Mouse (Mus musculus) spleen, adult 18-20 months (tissue): Measurements from ENCODE around the gene Meis2.

Source experiments
- DNase-seq, 2 experiments: peaks; one replicate each; pipeline ENCODE4 v3.0.0; 2022; ENCODE audit warnings: mixed read lengths in 2 of 2

The Meis2 gene

DNA sequence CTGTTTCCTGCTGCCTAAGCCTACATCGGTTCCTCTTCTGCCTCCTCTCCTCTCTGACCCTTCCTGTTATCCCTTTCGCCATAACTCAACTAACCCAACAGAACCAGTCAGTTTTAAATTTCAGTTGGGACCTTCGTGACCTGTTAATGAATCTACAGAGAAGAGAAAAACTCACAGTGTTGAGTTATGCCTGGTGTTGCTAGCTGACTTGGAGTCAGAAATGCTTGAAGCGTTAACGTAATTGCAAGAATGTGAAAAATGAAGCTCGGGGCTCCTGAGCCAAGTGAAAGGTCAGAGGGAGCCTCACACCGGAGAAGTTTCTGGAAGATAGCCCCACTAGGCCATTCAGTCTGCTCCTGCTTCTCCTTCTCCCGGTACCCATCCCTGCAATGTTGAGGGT is 18.3 kb downstream of the Meis2 start:
- no peak for DNase-seq

DNA sequence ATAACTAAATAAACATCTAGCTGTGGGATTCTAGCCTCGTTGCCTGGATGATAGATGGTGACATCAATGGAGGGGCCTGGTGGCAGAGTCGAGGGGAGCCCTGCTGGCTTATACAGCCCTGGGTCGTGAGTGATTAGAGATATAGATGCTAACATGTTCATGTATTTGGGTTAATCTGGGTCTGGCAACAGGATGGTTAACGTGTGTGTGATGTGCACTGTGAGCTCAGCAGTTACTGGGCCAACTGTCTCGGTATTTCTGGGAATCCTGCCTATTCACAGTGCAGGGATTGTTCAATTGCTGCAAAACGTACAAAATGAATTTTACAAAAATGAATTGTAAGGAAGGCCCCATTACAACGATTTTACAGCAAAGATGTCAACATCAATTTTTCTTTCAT is 20.6 kb downstream of the Meis2 start:
- no peak for DNase-seq

DNA sequence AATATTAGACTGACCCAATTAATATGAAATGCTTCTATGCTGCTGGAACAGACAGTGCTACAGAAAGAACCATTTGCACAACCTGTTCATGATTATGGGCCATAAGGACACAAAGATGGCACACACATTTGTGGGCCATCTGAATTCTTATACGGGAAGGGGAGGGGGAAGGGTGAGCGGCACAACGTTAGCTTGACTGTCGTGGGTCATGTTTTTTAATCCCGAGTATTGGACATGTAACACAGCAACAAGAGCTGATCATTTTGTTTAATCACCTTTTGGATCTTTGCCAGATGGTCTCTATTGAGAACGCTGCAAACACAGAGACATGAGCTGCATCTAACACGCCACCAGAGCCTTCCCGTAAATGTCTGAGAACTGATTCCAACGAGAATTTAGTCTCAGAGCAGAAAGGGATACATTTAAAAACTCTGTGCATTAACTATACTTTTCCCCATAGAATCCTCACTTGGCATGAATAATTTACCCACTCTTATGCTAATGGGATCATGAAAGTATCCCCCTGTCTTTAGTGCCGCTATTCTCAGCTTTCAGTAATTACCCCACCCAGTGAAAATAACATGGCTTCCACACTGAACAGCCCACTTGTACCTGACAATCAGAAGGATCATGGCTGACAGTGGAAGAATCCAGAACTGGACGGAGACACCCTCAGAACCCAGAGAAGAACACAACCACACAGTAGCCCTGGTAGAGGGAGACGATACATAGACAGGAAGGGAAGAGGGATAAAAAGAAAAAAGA is 22.5 kb downstream of the Meis2 start:
- no peak for DNase-seq

DNA sequence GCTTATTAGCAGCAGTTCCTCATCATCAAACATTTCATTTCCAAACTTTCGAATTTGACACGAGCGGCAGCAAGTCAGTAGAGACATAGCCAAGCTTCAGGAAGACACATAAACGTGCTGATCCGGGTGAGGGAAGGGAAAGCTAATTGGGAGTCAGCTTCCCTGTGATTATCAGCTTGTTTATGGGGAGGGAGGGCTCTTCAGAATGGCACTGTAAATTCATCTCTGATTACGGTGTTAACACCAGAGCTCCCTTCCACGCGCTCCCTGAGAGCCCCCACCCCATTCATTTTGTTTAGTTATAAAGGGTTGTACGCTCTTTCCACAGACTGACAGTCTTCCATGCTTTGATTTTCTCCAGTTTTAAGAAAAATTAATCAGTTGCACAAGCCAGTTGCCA is 23.2 kb downstream of the Meis2 start:
- no peak for DNase-seq

DNA sequence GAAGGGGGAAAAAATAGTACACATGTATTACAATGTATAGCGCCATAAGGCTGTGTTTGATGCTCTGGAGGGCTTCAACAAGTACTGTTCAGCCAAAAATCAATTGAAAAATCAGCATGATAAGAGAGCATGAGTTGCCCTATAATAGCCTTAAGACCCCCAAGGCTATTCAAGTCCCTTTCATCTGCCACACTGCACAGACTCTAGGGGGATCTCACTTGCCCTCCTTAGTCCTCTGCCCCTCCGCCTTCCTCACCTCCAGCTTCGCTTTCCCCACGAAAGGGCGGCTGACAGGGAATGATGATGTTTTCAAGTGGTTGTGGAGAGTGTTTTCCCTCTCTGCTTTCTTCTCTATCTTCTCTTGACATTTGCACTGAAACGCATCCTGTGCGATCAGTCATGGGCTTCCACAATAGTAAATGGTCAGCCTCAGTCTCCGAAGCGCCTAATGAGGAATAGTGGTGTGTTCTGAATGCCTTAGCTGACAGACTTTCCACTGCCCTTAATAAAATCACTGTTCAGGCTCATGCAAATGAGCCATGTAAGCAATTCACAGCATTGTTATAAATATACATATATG is 23.9 kb downstream of the Meis2 start:
- no peak for DNase-seq

DNA sequence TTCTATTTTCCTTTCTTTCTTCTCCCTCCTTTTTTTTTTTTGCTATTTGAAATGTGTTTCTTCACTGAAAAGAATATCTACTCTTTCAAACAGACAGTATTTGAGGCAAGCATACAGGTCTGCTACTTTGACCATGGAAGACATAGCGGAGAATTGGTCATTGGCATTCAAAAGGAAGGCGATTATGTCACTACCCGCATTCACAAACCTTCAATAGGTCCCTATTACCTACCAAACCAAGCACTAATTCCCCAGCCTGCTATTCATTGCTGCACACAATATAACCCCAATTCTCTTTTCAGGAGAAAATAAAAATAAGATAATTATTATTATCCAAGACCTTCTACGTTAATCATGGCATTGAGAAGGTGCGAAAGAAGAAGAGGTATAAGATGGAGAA is 30.3 kb downstream of the Meis2 start:
- DNase-seq, result no peak

DNA sequence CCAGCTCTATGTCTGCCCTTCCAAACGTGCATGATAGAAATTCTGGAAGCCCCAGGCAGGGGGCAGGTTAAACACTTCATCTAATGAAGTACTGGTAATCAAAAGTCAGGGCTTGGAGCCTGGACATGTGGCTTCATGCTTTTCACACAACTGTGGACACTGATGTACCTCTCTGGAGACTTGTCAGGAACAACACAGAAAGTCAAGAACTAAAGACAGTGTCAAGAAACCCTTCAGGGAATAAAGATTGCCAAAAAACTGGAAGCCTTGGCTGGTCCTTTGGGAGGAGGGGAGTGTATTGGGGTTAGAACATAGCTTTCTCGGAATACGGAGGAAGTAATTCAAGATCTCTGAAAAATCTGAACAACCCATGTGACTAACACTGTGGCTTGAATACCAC is 37.5 kb downstream of the Meis2 start:
- DNase-seq, result no peak

DNA sequence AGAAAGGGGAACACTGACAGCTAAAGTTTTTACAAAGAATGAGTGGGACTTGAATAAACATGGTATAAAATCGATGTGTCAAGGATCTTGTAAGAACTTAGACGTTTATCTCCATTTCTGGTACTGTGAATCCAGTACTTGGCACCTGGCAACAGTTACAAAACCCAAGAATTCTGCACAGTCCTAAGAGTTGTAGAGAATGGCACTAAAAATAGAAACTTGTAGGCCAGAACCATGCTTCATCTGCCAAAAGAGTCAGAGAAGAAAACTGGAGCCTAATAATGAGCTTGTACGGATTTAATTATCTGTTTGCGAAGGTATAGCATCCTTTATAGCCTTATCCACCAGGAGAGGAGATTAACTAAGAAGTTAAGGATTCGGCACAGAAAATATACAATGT is 42.8 kb downstream of the Meis2 start:
- no peak for DNase-seq

DNA sequence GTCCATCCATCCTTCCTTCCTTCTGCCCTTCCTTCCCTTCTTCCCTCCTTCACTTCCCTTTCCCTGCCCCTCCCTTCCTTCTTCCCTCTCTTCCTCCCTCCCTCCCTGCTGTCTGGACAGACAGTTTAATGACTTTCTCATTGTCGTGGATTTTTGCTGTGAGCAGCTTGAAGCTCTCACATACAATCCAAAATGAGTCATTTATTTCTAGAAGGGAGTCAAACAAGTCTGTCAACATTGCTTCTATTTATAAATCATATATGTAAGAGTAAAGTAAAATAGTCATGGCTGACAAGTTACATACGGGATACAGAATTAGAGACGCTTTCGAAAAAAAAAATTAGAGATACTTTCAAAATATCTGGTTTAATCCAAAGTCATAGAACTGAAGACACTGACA is 43.7 kb downstream of the Meis2 start:
- DNase-seq, result no peak

DNA sequence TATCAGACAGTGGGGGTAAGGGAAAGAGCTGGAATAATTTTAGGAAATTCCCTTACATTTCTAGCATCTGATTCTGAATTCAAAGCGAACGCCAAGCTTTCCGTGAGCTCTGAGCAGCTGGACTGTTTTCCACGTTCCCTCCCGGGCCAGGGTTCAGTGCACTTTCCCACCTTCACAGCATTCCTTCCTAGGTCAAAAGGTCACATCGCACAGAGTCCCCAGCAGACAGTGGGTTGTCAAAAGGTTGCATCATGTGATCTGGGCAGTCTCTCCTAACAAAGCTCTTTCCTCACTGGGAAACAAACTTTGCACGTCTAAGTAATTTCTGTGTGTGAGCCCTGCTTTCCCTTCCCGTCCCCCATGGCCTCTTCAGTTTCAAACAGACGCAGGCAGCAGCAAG is 44.6 kb downstream of the Meis2 start:
- DNase-seq, result no peak

DNA sequence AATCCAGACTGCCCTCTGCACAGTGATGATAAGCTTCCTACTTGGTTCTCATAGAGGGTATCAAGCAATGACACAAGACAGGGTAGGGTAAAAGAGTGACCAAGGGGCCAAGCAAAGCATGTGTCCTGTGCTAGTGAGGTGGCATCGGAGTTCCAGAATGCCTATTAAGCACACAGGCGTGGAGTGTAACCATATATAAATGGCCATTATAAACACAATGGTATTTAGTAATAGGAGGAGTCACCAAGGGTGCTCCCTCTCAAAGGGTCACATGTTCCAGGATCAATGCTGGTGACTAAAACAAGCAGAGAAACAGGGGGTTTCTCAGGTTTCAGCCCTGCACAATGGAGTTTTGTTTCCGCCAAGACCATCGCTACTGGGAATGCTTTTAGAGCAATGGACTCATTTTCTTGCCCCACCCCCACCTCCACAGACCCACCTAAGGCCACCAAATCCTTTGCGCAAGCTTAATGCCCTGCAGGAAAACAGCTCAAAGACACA is 45.1 kb downstream of the Meis2 start:
- no peak for DNase-seq

DNA sequence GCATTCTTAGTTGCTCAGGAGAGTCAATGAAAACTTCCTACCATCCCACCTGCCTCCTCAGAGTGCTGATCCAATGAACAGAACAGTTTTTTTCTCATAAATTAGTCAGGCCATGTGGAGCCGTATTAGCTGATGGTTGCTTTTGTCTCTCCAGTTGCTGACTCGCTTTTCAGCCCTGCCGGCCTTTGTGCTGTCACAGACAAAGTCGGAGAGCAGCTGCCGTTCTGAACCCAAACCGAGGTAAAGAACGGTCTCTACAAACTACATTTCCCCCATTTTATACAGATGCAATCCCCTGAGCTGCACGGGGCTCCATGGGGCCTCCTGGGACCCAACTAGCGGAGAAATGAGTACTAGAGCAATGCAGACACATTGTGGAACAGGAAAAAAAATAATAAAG is 45.7 kb downstream of the Meis2 start:
- no peak for DNase-seq

DNA sequence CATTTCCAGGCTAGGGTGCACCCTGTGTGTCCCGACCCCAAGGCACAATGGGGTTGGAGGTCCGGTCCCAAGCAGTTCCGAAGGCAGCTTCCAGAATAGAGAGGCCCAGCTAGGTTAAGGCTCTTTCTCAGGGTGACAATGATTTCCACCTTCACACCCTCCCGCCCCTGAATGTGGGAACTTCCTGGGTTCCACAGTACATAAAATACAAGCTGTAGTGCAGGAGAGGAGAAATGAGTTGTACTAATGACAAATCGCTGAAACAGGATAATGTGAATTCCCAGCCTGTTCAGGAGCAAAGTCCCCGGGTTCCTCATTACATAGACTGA is 46.2 kb downstream of the Meis2 start:
- no peak for DNase-seq

DNA sequence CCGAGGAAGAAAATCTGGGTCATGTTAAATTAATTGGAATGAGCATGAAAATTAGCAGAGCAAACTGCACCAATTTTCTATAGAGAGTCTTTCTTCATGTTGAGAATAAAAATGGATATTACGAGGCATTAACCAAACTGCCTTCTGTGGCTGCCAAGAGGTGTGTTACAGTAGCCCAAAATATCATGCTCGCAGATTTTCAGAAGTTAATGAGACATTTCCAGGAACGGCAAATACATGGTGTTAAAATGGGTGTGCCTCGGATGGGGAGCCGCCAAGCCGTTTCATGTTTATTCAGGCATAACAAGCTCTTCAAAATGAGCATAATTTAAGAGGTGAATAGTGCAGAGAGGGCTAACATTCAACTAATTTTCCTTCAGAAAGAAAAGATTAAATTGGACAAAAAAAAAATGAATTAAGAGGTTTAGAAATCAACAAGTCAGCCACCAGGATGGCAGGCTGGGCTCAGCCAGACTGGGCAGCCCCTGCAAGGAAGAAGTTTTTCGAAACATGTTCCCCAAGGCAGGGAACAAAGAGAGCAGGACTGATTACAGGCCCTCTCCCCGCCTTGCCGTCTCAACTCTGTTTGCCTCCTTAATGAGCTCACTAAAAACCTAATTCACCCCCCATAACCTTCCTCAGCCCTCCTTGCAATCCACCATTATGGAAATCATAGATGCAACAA is 46.7 kb downstream of the Meis2 start:
- DNase-seq, result no peak

DNA sequence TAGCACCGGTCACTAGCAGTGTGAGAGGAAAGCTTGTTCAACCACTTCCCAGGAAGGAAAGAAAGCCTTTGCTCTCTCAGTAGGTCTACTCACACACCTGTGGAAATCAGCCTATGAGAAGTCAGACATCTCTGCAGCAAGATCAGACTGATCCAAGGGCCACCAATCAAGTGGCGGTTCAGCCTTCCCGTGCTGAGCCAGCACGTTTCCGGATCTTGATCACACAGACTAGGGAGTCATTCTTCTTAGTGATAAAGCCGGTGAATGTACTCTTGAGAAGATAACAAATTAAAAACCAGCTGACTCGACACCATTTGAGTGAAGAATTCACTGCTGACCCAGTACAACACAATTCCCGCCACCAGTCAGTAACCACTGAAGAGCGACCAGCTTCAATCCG is 50.1 kb downstream of the Meis2 start:
- no peak for DNase-seq

DNA sequence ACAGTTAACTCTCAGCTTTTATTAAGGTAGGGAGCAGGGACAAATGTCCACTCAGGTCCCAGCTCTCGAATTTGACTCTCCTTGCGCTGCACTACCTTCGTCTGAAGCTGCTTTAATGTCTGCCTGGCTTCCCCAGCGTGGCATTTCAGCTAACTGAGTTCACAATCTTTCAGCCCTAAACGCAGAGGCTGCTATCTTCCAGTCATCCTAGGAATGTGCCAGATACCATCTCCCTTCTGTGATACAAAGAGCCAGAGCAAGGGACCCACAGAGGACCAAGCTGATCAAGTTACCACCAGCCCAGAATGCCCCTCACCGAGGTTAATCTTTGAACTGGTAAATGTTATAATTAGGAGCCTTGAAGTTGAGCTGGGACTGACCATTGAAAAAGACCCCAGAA is 55.2 kb downstream of the Meis2 start:
- DNase-seq, result no peak

DNA sequence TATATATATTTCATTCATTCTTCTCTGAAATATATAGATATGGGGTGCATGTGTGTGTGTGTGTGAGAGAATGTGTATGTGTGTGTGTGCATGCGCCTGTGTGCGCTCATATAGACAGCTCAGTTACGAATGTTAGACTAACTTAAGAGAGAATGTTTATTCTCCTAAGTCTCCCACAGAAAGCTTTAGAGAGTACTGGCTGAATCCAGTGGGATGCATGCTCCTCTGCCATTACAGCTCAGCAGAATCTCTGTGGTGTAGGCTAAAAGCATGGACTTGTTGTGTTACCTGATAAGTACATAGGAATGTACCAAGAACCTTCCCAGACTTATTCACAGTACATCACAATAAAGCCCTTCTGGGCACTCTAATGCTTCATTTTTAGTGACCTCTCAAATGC is 55.6 kb downstream of the Meis2 start:
- DNase-seq, result no peak

DNA sequence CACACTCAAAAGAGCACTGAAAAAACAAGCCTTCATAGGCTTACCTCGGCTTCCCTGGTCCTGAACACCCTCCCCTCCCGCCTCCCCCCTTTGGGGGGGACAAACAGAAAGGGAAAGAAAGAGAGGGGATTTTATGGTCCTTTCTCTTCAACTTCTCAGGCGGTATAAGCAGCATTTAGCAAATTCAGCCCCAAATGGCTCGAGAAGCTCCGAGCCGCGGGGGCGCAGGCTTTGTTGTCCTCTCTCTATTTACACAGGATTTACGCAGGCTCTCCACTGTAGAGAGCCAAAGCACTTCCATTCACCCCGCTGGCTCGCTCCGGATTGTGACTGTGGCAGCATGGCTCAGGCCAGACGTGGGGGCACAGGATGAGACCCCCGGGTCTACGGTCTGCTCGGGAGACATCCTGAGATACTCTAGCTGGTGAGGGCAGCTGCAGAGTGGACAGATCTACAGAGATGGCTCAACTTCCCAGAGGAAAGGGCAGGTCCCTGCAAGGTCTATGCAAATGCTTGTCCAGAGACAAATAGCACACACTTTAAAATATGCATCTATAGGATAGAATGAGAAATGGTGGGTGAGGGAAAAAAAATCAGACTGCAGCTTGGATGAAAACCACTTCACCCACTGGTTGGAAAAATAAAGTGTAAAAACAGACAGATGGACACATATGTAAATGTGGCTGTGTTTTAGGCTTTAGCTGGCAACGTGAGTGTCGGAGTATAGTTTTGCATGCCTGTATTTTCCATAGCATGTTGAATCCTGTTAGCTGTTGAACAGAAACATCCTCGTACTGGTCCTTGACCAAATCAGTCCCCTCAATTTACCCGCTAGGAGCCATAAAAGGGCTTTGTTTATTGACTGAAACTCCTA is 56.3 kb downstream of the Meis2 start:
- no peak for DNase-seq

DNA sequence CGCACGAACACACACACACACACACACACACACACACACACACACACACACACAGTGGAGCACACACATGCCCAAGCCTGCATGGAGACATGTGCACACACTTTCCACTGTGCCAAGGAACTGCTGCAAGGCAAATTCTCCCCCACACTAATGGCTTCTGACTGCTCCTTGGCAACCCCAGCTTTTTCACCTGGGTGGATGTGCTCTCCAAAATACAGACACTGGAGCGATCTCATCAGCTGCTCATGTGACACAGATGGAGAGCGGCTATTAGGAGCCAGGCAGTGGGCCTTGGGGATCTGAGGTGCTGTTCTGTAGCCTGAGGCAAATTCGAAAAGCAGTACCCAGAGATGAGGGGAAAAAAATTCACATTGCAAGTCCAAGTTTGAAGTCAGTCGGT is 63.3 kb downstream of the Meis2 start:
- DNase-seq, result no peak

DNA sequence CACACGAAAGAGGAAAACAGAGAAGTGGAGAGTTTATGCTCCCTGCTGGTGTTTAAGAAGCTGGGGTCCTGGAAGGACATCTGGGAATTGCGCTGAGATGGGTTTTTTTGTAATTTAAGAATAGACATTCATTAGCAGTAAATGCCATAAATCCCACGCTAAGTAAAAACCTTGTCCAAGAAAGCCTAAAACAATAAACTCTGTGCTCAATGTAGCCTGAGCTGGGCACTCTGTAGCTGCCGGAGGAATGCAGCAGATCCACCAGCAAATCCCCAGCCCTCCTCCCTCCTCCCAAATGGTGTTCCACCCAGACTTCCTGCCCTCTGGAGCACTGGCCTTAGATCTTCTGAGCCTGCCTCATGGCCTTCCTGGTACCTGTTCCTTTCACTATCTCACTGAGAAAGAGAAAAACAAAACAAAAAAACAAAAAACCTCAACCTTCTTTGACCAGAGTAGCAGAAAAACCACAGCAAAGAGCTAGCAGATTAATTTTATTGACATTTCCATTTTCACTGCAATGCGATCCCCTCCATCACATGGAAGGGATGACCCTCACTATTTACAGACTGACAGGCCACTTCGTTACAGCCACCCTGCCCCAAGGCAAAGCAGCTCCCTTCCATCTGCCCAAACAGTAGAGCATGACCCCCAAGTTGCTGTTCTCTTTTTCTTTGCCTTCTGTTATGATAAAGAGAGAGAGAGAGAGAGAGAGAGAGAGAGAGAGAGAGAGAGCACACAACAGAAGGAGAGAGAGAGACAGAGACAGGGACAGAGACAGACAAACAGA is 64.1 kb downstream of the Meis2 start:
- DNase-seq, result no peak

DNA sequence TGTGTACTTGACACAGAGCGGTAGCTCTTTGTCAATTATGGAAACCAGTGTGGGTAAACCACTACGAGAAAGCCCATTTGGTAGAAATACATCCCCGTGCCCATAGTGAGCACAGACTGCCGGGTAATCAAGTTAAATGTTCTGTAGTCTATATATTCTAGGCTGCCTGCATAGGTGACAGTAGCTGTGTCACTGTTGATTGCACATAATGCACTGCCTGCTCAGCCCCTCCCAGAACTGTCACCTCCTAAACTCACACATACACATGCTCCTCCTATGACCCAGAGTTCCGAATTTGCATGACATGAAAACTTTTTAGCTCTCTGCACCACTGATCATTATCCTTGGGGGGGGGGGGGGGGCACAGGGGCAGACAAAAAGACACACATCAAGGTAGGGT is 65.1 kb downstream of the Meis2 start:
- no peak for DNase-seq

DNA sequence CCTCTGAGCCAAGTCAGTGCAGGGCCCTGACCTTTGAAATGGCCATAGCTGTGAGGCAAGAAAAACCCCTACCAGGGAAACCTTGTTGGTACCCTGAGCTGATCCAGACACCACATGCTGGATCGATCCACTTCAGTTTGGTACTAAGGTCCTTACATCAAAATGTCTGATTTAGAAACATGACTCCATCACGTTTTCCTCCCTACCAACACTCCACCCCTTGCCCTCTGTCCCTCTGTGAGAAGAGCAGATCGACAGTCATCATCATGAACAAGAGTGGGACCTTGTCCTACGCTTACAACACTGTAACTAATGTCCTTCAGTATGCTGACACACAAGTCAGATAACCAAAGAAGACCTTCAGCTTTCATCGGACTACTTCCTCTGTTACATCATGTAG is 66.8 kb downstream of the Meis2 start:
- no peak for DNase-seq

DNA sequence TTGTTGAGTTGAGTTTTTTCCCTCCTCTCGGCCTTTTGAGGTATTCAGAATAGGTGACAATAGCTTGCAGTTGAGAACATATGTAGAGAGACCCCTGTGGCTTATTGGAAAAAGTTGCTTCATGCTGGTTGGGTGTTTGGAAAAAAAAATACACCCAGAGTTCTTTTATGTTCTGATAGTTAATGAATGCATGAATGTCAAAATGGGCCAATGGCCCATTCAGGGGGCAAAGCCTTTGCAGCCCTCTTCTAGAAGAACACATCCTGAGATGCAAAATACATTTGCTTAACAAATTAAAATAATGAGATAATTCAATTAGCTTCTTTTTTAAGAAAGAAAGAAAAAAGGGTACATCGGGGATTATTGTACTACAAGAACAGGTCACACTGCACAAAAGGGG is 69.2 kb downstream of the Meis2 start:
- DNase-seq, result no peak
